Mouse (Mus musculus): Measurements from ENCODE around the gene Mybpc3.
A peak's percentile ranks its signal among the peaks of the same experiment; 100 is the strongest.

Gene Mybpc3

DNA sequence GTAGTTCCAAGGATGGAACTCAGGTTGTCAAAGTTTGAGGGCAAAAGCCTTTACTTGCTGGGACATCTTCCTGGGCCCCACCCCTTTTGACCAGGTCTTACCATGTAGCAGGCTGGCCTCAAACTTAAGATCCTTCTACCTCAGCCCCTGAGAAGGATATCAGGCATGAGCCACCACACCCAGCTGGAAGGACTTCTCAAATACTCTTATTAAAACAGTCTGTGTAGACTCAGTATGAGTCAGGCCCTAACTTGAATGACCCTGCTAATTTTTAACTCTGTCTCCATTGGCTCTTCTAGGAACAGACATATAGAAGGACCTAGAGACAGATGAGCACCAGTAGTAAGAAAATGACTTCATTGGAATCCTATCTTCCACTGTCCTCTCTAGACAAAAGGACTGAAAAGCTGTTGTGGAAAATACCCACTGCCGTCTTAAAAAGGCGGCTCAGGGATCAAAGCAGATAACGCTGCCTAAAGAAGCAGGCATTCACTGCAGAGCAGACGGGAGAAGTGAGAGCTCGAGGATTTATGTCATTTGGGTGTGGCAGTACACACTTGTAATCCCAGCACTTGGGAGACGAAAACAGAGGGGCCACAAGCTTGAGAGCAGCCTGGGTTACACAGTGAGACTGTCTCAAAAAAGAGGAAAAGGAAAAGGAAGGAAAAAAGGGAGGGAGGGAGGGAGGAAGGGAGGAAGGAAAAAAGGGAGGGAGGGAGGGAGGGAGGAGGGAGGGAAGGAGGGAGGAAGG, 39.2 kb downstream of the Mybpc3 start:
- no peak for ATAC-seq (ENCODE audit: insufficient number of reproducible peaks, low FRiP score, low TSS enrichment)

GRCm38 (mm10) chr2:91160591-91160990, 42.6 kb downstream of the Mybpc3 start:
- no peak for ATAC-seq (ENCODE audit: insufficient number of reproducible peaks, low FRiP score, low TSS enrichment)

GRCm38 (mm10) chr2:91162952-91163351, 45.0 kb downstream of the Mybpc3 start:
- ATAC-seq (ENCODE audit: insufficient number of reproducible peaks, low FRiP score, low TSS enrichment) = no peak

DNA sequence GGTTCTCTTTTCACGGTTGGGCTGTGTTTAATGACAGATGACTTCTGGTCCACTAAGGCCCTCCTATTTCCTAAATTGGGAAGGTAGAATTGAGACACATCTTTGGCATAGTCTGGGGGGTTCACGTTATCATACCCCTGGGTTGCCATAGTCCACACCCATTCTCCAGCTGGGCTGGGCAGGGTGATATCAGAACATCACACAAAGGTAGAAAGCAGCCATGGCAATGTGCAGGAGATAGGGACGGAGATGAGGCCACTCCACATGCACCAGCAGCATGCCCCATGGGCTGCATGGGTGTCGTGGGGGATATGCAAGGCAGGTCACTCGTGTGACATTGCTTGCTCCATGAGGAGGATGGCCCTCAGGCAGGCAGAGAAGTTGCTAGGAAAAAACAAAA, 45.6 kb downstream of the Mybpc3 start:
- ATAC-seq (ENCODE audit: insufficient number of reproducible peaks, low FRiP score, low TSS enrichment) = no peak

- ATAC-seq (ENCODE audit: insufficient number of reproducible peaks, low FRiP score, low TSS enrichment) = no peak
These were observed 47.0 kb downstream of the Mybpc3 start for GRCm38 (mm10) chr2:91164991-91165390.

DNA sequence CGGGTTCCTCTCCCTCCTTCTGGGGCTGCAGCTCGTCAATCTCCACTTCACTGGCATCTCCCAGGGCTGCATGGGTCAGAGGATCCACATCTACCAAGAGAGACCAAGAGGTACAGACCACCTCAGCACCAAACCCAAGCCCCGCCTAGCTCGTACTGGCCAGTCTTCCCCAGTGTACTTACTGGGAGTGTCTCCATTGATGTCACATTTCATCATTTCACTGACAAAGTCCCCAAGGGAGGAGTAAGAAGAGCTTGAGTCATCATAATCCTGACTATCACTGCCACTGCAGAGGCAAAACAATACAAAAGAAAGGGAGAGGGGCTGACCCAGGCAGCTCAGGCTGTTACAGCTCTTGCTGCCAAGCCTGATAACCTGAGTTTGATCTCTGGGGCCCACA, 49.7 kb downstream of the Mybpc3 start:
- no peak for ATAC-seq (ENCODE audit: insufficient number of reproducible peaks, low FRiP score, low TSS enrichment)

DNA sequence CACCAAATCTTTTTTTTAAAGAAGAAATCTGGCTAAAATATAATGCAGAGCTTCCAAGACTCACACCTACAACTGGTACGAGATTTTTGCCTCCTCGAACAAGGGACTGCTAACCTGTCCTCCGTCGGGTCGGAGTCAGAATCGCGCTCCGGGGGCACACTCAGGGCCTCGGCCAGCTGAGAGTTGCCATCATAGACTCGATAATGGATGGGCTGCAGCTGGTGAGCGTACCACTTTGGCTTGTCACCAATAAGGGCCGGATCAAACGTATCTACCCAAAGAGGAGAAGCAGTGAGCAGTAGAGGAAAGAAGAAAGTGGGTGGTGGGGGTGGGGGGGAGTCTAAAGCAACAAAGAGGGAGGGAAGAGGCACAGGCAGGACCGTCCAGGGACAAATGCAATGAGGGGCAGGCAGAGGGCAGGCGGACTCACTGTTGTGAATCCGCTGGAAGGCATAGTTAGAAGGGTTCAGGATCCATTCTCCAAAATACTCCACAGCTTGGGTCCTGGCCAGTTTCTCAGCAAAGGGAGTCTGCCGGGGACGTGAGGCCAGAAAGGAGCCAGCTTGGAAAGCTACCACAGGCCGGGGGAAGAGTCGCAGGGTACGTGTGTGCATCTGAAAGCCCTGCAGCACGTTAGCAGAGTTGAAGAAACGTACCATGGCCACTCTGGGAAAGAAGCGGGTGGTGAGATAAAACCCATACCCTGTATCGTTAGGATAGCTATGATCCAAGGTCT, 51.8 kb downstream of the Mybpc3 start:
- no peak for ATAC-seq (ENCODE audit: insufficient number of reproducible peaks, low FRiP score, low TSS enrichment)

- no peak for ATAC-seq (ENCODE audit: insufficient number of reproducible peaks, low FRiP score, low TSS enrichment)
These were observed 57.5 kb downstream of the Mybpc3 start for GRCm38 (mm10) chr2:91175490-91175889.

DNA sequence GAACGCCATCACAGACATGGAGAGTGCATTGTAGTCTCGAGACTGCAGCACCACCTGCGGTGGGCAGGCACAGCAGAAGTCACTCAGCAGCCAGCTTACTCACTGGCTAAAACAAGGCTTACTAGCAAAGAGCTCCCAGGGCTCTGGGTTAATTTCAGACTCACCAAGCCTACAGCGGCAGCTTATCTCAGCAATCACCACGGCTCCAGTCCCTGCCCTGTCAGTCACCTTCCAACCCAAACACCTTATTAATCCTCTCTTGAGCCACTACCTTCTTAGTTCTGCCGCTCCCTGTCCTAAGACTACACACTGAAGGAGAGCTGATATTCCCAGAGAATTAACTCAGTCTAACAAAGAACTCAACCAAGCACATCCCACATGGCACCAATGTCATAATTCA, 58.3 kb downstream of the Mybpc3 start:
- no peak for ATAC-seq (ENCODE audit: insufficient number of reproducible peaks, low FRiP score, low TSS enrichment)

- no peak for ATAC-seq (ENCODE audit: insufficient number of reproducible peaks, low FRiP score, low TSS enrichment)
These were observed 61.9 kb downstream of the Mybpc3 start for GRCm38 (mm10) chr2:91179825-91180224.

GRCm38 (mm10) chr2:91180706-91181105, 62.8 kb downstream of the Mybpc3 start:
- ATAC-seq (ENCODE audit: insufficient number of reproducible peaks, low FRiP score, low TSS enrichment) = no peak

- peak; percentile 28; the same call in 1 of the 2 replicates for ATAC-seq (ENCODE audit: insufficient number of reproducible peaks, low FRiP score, low TSS enrichment)
These were observed 64.1 kb downstream of the Mybpc3 start for GRCm38 (mm10) chr2:91182016-91182404.

- peak; percentile 92 for ATAC-seq (ENCODE audit: insufficient number of reproducible peaks, low FRiP score, low TSS enrichment)
These were observed 64.6 kb downstream of the Mybpc3 start for GRCm38 (mm10) chr2:91182405-91183147.

DNA sequence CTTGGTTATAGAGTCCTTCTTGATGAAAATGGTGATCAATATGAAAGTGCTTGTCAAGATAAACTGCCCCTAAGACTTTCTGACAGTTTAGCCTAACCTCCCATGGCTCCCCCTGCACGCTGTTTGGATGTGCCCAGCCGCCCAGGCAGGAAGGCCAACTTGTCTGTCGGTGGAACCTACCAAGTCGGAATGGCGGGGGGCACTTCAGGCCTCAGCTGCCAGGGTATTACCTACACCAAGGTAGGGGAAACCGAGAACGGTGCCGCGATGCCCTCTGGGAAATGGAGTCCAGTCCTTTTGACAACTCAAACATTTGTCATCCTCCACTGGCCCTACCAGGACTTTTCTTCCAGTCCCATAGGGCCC, 65.2 kb downstream of the Mybpc3 start:
- ATAC-seq (ENCODE audit: insufficient number of reproducible peaks, low FRiP score, low TSS enrichment) = peak; percentile 93

GRCm38 (mm10) chr2:91183711-91184405, 65.9 kb downstream of the Mybpc3 start, which contains the start of gene Madd:
Madd (minus strand) TSS chr2:91183837.
- no peak for ATAC-seq (ENCODE audit: insufficient number of reproducible peaks, low FRiP score, low TSS enrichment)
